Mouse (Mus musculus): ENCODE results near the gene Themis2. TPM values are rescaled to one million over a fixed set of nuclear protein-coding genes. Genes with fewer than 3 reads are reported as not detected.
A peak's percentile ranks its signal among the peaks of the same experiment; 100 is the strongest.

Themis2 gene
- polyA plus RNA-seq, 1 experiment from 2014 or later, result 0.45 TPM

GRCm38 (mm10) chr4:132757633-132758351 lies 38.4 kb downstream of the Themis2 start:
- Histone ChIP-seq H3K27ac (replicated peaks; ENCODE audit: low read depth, low read length) (no peak overlapping the region), H3K9ac (ENCODE audit: low read length) (no peak overlapping the region), H3K4me3 (ENCODE audit: low read depth, low read length) (no peak overlapping the region), H3K27me3 (ENCODE audit: control insufficient read depth, insufficient read depth, low read length) (0 out of 2 replicates have a peak, but pooled peaks cover 2% of the 10 kb centered on the region), H3K36me3 (ENCODE audit: control insufficient read depth, insufficient read depth, low read length) (no peaks in the 10 kb centered on the region), H3K9me3 (ENCODE audit: control insufficient read depth, low read length) (no peaks in the 10 kb centered on the region), H3K4me2 (ENCODE audit: low read depth, severe bottlenecking) (peak overlapping the region; percentile 70; the same call in 1 of the 2 replicates), H3K4me1 (ENCODE audit: control insufficient read depth, insufficient read depth, low read length) (no peaks in the 10 kb centered on the region)
- WGBS, result 84% methylated on average over 7 of the region's 7 CpGs
- ATAC-seq (ENCODE audit: insufficient number of reproducible peaks, low FRiP score, low TSS enrichment, low read depth), result no peak
- DNase-seq (ENCODE audit: low spot score), result no peak

GRCm38 (mm10) chr4:132756974-132757373 lies 39.2 kb downstream of the Themis2 start, which contains the start of gene Smpdl3b:
Gene Smpdl3b (minus strand): TSS chr4:132757252.
- DNase-seq (ENCODE audit: low spot score), result peak; percentile 88
- Histone ChIP-seq H3K9me3 (ENCODE audit: control insufficient read depth, low read length) (no peaks in the 10 kb centered on the region), H3K27ac (replicated peaks; ENCODE audit: low read depth, low read length) (no peak within 1 kb of the TSS), H3K4me3 (ENCODE audit: low read depth, low read length) (peak within 1 kb of the TSS; percentile 26), H3K9ac (ENCODE audit: low read length) (peak within 1 kb of the TSS; percentile 35), H3K4me2 (ENCODE audit: low read depth, severe bottlenecking) (peak within 1 kb of the TSS; percentile 70), H3K36me3 (ENCODE audit: control insufficient read depth, insufficient read depth, low read length) (no peaks in the 10 kb centered on the region), H3K27me3 (ENCODE audit: control insufficient read depth, insufficient read depth, low read length) (0 out of 2 replicates have a peak, but pooled peaks cover 2% of the 10 kb centered on the region), H3K4me1 (ENCODE audit: control insufficient read depth, insufficient read depth, low read length) (no peaks in the 10 kb centered on the region)
- peak; percentile 79 for ATAC-seq (ENCODE audit: insufficient number of reproducible peaks, low FRiP score, low TSS enrichment, low read depth)
- 1% methylated on average over 22 of the region's 22 CpGs for WGBS

GRCm38 (mm10) chr4:132752992-132753391 lies 43.2 kb downstream of the Themis2 start:
- ATAC-seq (ENCODE audit: insufficient number of reproducible peaks, low FRiP score, low TSS enrichment, low read depth), result no peak
- DNase-seq (ENCODE audit: low spot score), result no peak
- 81% methylated on average over 6 of the region's 6 CpGs for WGBS
- no peak overlapping the region for H3K9ac ChIP-seq (ENCODE audit: low read length)
- no peak overlapping the region for H3K27ac ChIP-seq (replicated peaks; ENCODE audit: low read depth, low read length)
- no peaks in the 10 kb centered on the region for H3K9me3 ChIP-seq (ENCODE audit: control insufficient read depth, low read length)
- no peak overlapping the region for H3K4me3 ChIP-seq (ENCODE audit: low read depth, low read length)
- no peaks in the 10 kb centered on the region for H3K36me3 ChIP-seq (ENCODE audit: control insufficient read depth, insufficient read depth, low read length)
- H3K4me1 ChIP-seq (ENCODE audit: control insufficient read depth, insufficient read depth, low read length), result no peaks in the 10 kb centered on the region
- H3K4me2 ChIP-seq (ENCODE audit: low read depth, severe bottlenecking), result no peak overlapping the region
- 0 out of 2 replicates have a peak, but pooled peaks cover 2% of the 10 kb centered on the region for H3K27me3 ChIP-seq (ENCODE audit: control insufficient read depth, insufficient read depth, low read length)

- Histone ChIP-seq H3K36me3 (ENCODE audit: control insufficient read depth, insufficient read depth, low read length) (no peaks in the 10 kb centered on the region), H3K4me1 (ENCODE audit: control insufficient read depth, insufficient read depth, low read length) (no peaks in the 10 kb centered on the region), H3K27ac (replicated peaks; ENCODE audit: low read depth, low read length) (no peak overlapping the region), H3K9ac (ENCODE audit: low read length) (no peak overlapping the region), H3K4me3 (ENCODE audit: low read depth, low read length) (no peak overlapping the region), H3K9me3 (ENCODE audit: control insufficient read depth, low read length) (no peaks in the 10 kb centered on the region), H3K27me3 (ENCODE audit: control insufficient read depth, insufficient read depth, low read length) (no peaks in the 10 kb centered on the region), H3K4me2 (ENCODE audit: low read depth, severe bottlenecking) (no peak overlapping the region)
- WGBS, result 84% methylated on average over 6 of the region's 6 CpGs
- ATAC-seq (ENCODE audit: insufficient number of reproducible peaks, low FRiP score, low TSS enrichment, low read depth) (no peak), DNase-seq (ENCODE audit: low spot score) (no peak)
These were observed 46.8 kb downstream of the Themis2 start for GRCm38 (mm10) chr4:132749258-132749982.

GRCm38 (mm10) chr4:132748778-132749177 lies 47.4 kb downstream of the Themis2 start:
- Histone ChIP-seq H3K9me3 (ENCODE audit: control insufficient read depth, low read length) (no peaks in the 10 kb centered on the region), H3K4me2 (ENCODE audit: low read depth, severe bottlenecking) (no peak overlapping the region), H3K4me3 (ENCODE audit: low read depth, low read length) (no peak overlapping the region), H3K36me3 (ENCODE audit: control insufficient read depth, insufficient read depth, low read length) (no peaks in the 10 kb centered on the region), H3K27me3 (ENCODE audit: control insufficient read depth, insufficient read depth, low read length) (no peaks in the 10 kb centered on the region), H3K27ac (replicated peaks; ENCODE audit: low read depth, low read length) (no peak overlapping the region), H3K4me1 (ENCODE audit: control insufficient read depth, insufficient read depth, low read length) (no peaks in the 10 kb centered on the region), H3K9ac (ENCODE audit: low read length) (no peak overlapping the region)
- no peak for ATAC-seq (ENCODE audit: insufficient number of reproducible peaks, low FRiP score, low TSS enrichment, low read depth)
- no peak for DNase-seq (ENCODE audit: low spot score)
- WGBS, result 89% methylated on average over 4 of the region's 4 CpGs

GRCm38 (mm10) chr4:132747664-132748259 lies 48.4 kb downstream of the Themis2 start:
- 66% methylated on average over 9 of the region's 9 CpGs for WGBS
- DNase-seq (ENCODE audit: low spot score) (no peak), ATAC-seq (ENCODE audit: insufficient number of reproducible peaks, low FRiP score, low TSS enrichment, low read depth) (no peak)
- Histone ChIP-seq H3K36me3 (ENCODE audit: control insufficient read depth, insufficient read depth, low read length) (no peaks in the 10 kb centered on the region), H3K27ac (replicated peaks; ENCODE audit: low read depth, low read length) (no peak overlapping the region), H3K4me3 (ENCODE audit: low read depth, low read length) (no peak overlapping the region), H3K4me1 (ENCODE audit: control insufficient read depth, insufficient read depth, low read length) (no peaks in the 10 kb centered on the region), H3K9ac (ENCODE audit: low read length) (no peak overlapping the region), H3K4me2 (ENCODE audit: low read depth, severe bottlenecking) (no peak overlapping the region), H3K27me3 (ENCODE audit: control insufficient read depth, insufficient read depth, low read length) (no peaks in the 10 kb centered on the region), H3K9me3 (ENCODE audit: control insufficient read depth, low read length) (no peaks in the 10 kb centered on the region)

GRCm38 (mm10) chr4:132746911-132747517 lies 49.2 kb downstream of the Themis2 start:
- DNase-seq (ENCODE audit: low spot score) (no peak), ATAC-seq (ENCODE audit: insufficient number of reproducible peaks, low FRiP score, low TSS enrichment, low read depth) (no peak)
- Histone ChIP-seq H3K27ac (replicated peaks; ENCODE audit: low read depth, low read length) (no peak overlapping the region), H3K9me3 (ENCODE audit: control insufficient read depth, low read length) (no peaks in the 10 kb centered on the region), H3K4me1 (ENCODE audit: control insufficient read depth, insufficient read depth, low read length) (no peaks in the 10 kb centered on the region), H3K4me2 (ENCODE audit: low read depth, severe bottlenecking) (no peak overlapping the region), H3K27me3 (ENCODE audit: control insufficient read depth, insufficient read depth, low read length) (no peaks in the 10 kb centered on the region), H3K36me3 (ENCODE audit: control insufficient read depth, insufficient read depth, low read length) (no peaks in the 10 kb centered on the region), H3K4me3 (ENCODE audit: low read depth, low read length) (no peak overlapping the region), H3K9ac (ENCODE audit: low read length) (no peak overlapping the region)
- WGBS, result 85% methylated on average over 9 of the region's 9 CpGs
